Mouse (Mus musculus) testis, adult 2 months (tissue): Measurements from ENCODE around the gene Kat5.

Experiments used
- CTCF ChIP-seq: fragments of 200-500 bp; IDR thresholded peaks from 2 replicates; pipeline ENCODE4 v1.5.1; 2012; ENCODE audit warnings: low read depth, mild to moderate bottlenecking, inconsistent platforms, low read length, moderate library complexity; ENCODE audit not compliant: control insufficient read depth, insufficient read depth, insufficient replicate concordance
- POLR2A ChIP-seq: fragments of 200-500 bp; IDR thresholded peaks from 2 replicates; pipeline ENCODE4 v1.6.1; 2012; ENCODE audit warnings: low read depth, mild to moderate bottlenecking, inconsistent platforms, low read length, moderate library complexity; ENCODE audit not compliant: control insufficient read depth

DNA sequence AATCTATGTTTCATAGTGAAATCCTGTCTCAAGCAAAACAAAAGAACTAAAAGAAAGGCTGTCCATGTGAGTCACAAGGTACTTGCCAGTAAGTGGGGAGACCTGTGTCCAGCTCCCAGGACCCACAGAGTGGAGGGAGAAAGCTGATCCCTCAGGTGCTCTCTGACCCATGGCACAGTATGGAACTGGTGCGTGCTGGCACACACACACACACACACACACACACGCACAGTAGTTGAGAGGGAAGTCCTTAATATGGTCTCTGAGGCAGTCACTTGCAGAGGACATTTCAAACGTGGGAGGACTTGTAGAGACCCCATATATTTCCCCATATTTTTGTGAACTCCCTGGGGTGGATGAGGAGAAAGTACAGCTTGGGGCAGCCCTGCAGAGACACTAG lies 48.2 kb downstream of the Kat5 start:
- no peak for TF ChIP-seq CTCF
- TF ChIP-seq POLR2A = no peak
